Mouse (Mus musculus): ENCODE results near the gene Wdr26. TPM values are rescaled to one million over a fixed set of nuclear protein-coding genes. Genes with fewer than 3 reads are reported as not detected.

The Wdr26 gene
- polyA plus RNA-seq, 1 experiment from 2014 or later: 39.3 TPM

DNA sequence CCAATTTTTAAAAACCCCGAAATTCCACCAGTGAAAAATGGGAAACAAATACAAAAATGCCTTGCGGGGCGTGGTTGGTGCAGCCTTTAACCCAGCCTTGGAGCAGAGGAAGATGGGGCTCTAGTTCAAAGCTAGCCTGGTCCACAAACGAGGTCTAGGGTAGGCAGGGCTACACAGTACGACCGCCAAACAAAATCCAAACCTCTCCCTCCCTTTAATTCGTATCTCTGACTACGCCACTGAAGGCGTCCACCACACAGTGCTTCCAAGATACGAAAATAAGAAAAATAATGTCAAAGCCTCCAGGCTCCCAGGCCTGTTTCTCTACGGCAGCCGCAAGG, 68.2 kb downstream of the Wdr26 start:
- Histone ChIP-seq H3K9ac (ENCODE audit: low read length) (peak overlapping the region; percentile 71), H3K4me3 (ENCODE audit: low read depth, low read length) (peak overlapping the region; percentile 72), H3K36me3 (ENCODE audit: control insufficient read depth, insufficient read depth, low read length) (peaks cover 2% of the 10 kb centered on the region; the same call in 1 of the 2 replicates), H3K9me3 (ENCODE audit: control insufficient read depth, low read length) (no peaks in the 10 kb centered on the region), H3K27me3 (ENCODE audit: control insufficient read depth, insufficient read depth, low read length) (no peaks in the 10 kb centered on the region), H3K4me2 (peak overlapping the region; percentile 49), H3K4me1 (ENCODE audit: control insufficient read depth, insufficient read depth, low read length) (peaks cover 7% of the 10 kb centered on the region), H3K27ac (ENCODE audit: low read depth, low read length) (no peak overlapping the region)
- DNase-seq (ENCODE audit: low spot score, missing footprints) (no peak), ATAC-seq (ENCODE audit: low FRiP score) (peak; percentile 66)
- WGBS: under 1% methylated on average over 12 of the region's 12 CpGs

DNA sequence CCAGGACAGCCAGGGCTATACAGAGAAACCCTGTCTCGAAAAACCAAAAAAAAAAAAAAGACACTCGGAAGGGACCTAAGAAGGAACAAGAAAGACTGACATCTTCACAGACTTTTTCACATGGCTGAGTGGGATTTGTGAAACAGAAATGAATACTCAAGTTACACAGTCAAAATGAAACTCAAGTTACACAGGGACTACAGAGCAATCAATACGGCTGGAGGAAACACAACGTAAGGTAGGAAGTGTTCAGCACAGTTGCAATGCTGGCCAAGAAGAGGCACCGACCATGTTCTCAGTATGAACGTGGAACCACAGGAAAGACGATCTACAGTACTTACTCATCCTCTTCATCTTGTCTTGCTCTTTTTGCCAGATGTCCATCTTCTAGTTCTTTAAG, 73.1 kb downstream of the Wdr26 start:
- no peaks in the 10 kb centered on the region for H3K4me1 ChIP-seq (ENCODE audit: control insufficient read depth, insufficient read depth, low read length)
- H3K27ac ChIP-seq (ENCODE audit: low read depth, low read length): no peak overlapping the region
- no peak overlapping the region for H3K4me2 ChIP-seq
- no peak overlapping the region for H3K9ac ChIP-seq (ENCODE audit: low read length)
- no peaks in the 10 kb centered on the region for H3K27me3 ChIP-seq (ENCODE audit: control insufficient read depth, insufficient read depth, low read length)
- peaks cover 7% of the 10 kb centered on the region; the same call in 1 of the 2 replicates for H3K36me3 ChIP-seq (ENCODE audit: control insufficient read depth, insufficient read depth, low read length)
- H3K9me3 ChIP-seq (ENCODE audit: control insufficient read depth, low read length): no peaks in the 10 kb centered on the region
- H3K4me3 ChIP-seq (ENCODE audit: low read depth, low read length): no peak overlapping the region
- 92% methylated on average over 7 of the region's 7 CpGs for WGBS
- ATAC-seq (ENCODE audit: low FRiP score): no peak
- DNase-seq (ENCODE audit: low spot score, missing footprints): peak; percentile 59

DNA sequence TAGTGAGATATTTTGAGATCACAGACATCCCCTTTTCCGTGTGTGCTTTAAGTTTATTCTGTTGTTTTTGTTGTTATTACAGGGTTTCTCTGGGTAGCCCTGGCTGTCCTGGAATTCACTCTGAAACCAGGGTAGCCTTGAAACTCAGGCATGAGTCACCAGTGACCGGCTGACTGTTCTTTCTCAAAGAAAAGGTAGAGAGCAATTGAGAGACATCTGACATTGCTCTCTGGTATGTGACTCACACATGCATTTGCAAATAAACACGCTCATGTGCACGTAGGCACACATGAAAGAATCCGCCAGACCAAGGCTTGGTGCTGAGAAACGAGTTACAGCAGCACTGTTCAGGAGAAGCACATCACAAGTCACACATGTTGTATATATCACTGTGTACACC, 79.9 kb downstream of the Wdr26 start:
- Histone ChIP-seq H3K9ac (ENCODE audit: low read length) (no peak overlapping the region), H3K4me3 (ENCODE audit: low read depth, low read length) (no peak overlapping the region), H3K4me1 (ENCODE audit: control insufficient read depth, insufficient read depth, low read length) (no peaks in the 10 kb centered on the region), H3K9me3 (ENCODE audit: control insufficient read depth, low read length) (no peaks in the 10 kb centered on the region), H3K4me2 (no peak overlapping the region), H3K36me3 (ENCODE audit: control insufficient read depth, insufficient read depth, low read length) (peaks cover 12% of the 10 kb centered on the region; the same call in 1 of the 2 replicates), H3K27ac (ENCODE audit: low read depth, low read length) (no peak overlapping the region), H3K27me3 (ENCODE audit: control insufficient read depth, insufficient read depth, low read length) (no peaks in the 10 kb centered on the region)
- ATAC-seq (ENCODE audit: low FRiP score): no peak
- DNase-seq (ENCODE audit: low spot score, missing footprints): peak; percentile 4
- 91% methylated on average over 6 of the region's 6 CpGs for WGBS

DNA sequence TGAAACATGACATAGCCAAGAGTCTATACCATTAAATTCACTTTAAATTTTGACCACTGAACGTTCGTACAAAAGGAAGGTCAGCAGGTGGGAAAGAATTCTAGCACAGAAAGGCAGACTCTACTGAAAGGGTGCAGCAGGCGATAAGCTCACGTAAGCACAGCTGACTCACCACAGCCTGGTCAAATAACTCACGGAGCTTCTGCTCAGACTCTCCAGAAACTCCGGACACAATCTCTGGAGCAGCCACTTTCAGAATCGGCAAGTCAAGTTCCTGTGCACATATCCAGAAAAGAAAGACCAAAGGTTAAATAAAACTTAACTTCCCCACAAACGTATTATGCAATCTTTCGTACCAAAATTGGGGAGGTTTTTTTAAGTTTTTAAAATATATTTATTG, 85.0 kb downstream of the Wdr26 start:
- no peaks in the 10 kb centered on the region for H3K27me3 ChIP-seq (ENCODE audit: control insufficient read depth, insufficient read depth, low read length)
- ATAC-seq (ENCODE audit: low FRiP score) (no peak), DNase-seq (ENCODE audit: low spot score, missing footprints) (peak; percentile 56)
- no peaks in the 10 kb centered on the region for H3K4me1 ChIP-seq (ENCODE audit: control insufficient read depth, insufficient read depth, low read length)
- peaks cover 13% of the 10 kb centered on the region; the same call in 1 of the 2 replicates for H3K36me3 ChIP-seq (ENCODE audit: control insufficient read depth, insufficient read depth, low read length)
- 95% methylated on average over 9 of the region's 9 CpGs for WGBS
- H3K9ac ChIP-seq (ENCODE audit: low read length): no peak overlapping the region
- H3K4me3 ChIP-seq (ENCODE audit: low read depth, low read length): no peak overlapping the region
- no peak overlapping the region for H3K27ac ChIP-seq (ENCODE audit: low read depth, low read length)
- no peaks in the 10 kb centered on the region for H3K9me3 ChIP-seq (ENCODE audit: control insufficient read depth, low read length)
- H3K4me2 ChIP-seq: no peak overlapping the region

DNA sequence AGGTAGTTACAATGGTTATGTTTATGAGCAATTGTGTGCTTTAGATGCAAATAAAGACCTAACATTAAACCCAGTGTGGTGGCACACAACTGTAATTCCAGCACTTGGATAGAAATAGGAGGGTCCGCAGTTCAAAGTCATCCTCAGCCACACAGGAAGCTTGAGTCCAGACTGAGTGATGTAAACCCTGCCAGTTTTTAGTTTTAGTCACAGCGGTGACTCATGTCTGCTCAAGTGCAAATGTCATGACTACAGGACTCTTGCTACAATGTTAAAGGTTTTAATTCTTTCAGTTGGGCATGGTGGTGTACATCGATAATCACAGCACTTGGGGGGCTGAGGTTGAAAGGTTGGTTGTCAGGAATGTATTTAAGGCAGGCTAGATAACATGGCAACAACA, 85.9 kb downstream of the Wdr26 start:
- Histone ChIP-seq H3K4me2 (no peak overlapping the region), H3K27ac (ENCODE audit: low read depth, low read length) (no peak overlapping the region), H3K36me3 (ENCODE audit: control insufficient read depth, insufficient read depth, low read length) (peaks cover 13% of the 10 kb centered on the region; the same call in 1 of the 2 replicates), H3K4me3 (ENCODE audit: low read depth, low read length) (no peak overlapping the region), H3K27me3 (ENCODE audit: control insufficient read depth, insufficient read depth, low read length) (no peaks in the 10 kb centered on the region), H3K9ac (ENCODE audit: low read length) (no peak overlapping the region), H3K9me3 (ENCODE audit: control insufficient read depth, low read length) (no peaks in the 10 kb centered on the region), H3K4me1 (ENCODE audit: control insufficient read depth, insufficient read depth, low read length) (no peaks in the 10 kb centered on the region)
- ATAC-seq (ENCODE audit: low FRiP score) (no peak), DNase-seq (ENCODE audit: low spot score, missing footprints) (peak; percentile 54)
- 93% methylated on average over 3 of the region's 3 CpGs for WGBS

DNA sequence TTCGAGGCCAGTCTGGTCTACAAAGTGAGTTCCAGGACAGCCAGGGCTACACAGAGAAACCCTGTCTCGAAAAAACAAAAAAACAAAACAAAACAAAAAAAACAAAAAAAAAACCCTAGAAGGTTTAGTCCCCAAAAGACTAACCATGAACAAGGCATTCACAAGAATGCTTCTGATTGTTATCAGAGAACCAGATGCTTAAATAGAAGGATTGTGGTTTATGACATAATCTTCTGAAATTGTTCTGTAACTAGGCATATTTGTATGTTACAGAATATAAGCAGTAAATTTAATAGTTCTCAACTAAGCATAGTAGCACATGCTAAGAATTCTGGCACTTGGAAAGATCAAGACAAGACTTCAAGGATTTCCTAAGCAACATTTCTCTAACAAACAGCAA, 87.7 kb downstream of the Wdr26 start:
- H3K27ac ChIP-seq (ENCODE audit: low read depth, low read length): no peak overlapping the region
- peaks cover 16% of the 10 kb centered on the region; the same call in 1 of the 2 replicates for H3K36me3 ChIP-seq (ENCODE audit: control insufficient read depth, insufficient read depth, low read length)
- H3K9me3 ChIP-seq (ENCODE audit: control insufficient read depth, low read length): no peaks in the 10 kb centered on the region
- H3K4me3 ChIP-seq (ENCODE audit: low read depth, low read length): no peak overlapping the region
- no peak overlapping the region for H3K9ac ChIP-seq (ENCODE audit: low read length)
- no peak overlapping the region for H3K4me2 ChIP-seq
- no peaks in the 10 kb centered on the region for H3K27me3 ChIP-seq (ENCODE audit: control insufficient read depth, insufficient read depth, low read length)
- H3K4me1 ChIP-seq (ENCODE audit: control insufficient read depth, insufficient read depth, low read length): no peaks in the 10 kb centered on the region
- ATAC-seq (ENCODE audit: low FRiP score): no peak
- peak; percentile 67 for DNase-seq (ENCODE audit: low spot score, missing footprints)
- 93% methylated on average over 2 of the region's 2 CpGs for WGBS

Other genes starting within 250 kb of the Wdr26 start
- gene Ephx1, start 191.1 kb downstream of the Wdr26 start, polyA plus RNA-seq (2014; fragmentation: Nextera tagmentation; extraction: Ambion mirVana): 0.87 and 1.6 TPM in 2 replicates
- 0.08 TPM in 1 of 2 replicates, not detected in the other for gene 9130409I23Rik, start 160.8 kb downstream of the Wdr26 start, polyA plus RNA-seq (2014; fragmentation: Nextera tagmentation; extraction: Ambion mirVana)
- gene Nvl, start 67.8 kb downstream of the Wdr26 start, polyA plus RNA-seq (2014; fragmentation: Nextera tagmentation; extraction: Ambion mirVana): 35.1 and 36.9 TPM in 2 replicates
- 93.6 and 101 TPM in 2 replicates for gene Cnih4, start 67.3 kb downstream of the Wdr26 start, polyA plus RNA-seq (2014; fragmentation: Nextera tagmentation; extraction: Ambion mirVana)
- 1.2 and 1.3 TPM in 2 replicates for gene Cnih3, start 140.6 kb upstream of the Wdr26 start, polyA plus RNA-seq (2014; fragmentation: Nextera tagmentation; extraction: Ambion mirVana)

All from midbrain, embryonic 11.5 days (tissue).